ENCODE assay signal across 17 mouse cellular contexts in genomic region chr13:52602752-52603151, GRCm38 (mm10). TPM values are rescaled to one million over a fixed set of nuclear protein-coding genes. Genes with fewer than 3 reads are reported as not detected.
DNase-seq lines count a peak whose midpoint lies in the region; ATAC-seq and TF ChIP-seq lines count a peak whose summit lies in the region.
"Had no signal": no experiment of that assay in that cellular context is flagged by ENCODE, and none has a peak within 500 bp of the region (broad histone marks: within the 10 kb centered on the region; RNA-seq: fewer than 3 reads in every experiment).

No protein-coding gene starts in this region.

- TF ChIP-seq CTCF in kidney, adult 2 months (conservative IDR thresholded peaks at IDR 0.05; ENCODE audit: insufficient read depth, insufficient read length, low read depth, low read length) = no peak
- no peak for TF ChIP-seq CTCF in heart, postnatal 0 days (IDR thresholded peaks at IDR 0.05; ENCODE audit: low read depth)

- no peaks in the 10 kb centered on the region for H3K36me3 ChIP-seq in kidney, adult 2 months (ENCODE audit: control insufficient read depth, insufficient read depth, low read length)
- H3K36me3 ChIP-seq in heart, postnatal 0 days (replicated peaks; ENCODE audit: control insufficient read depth, insufficient read depth, low read length) = no peaks in the 10 kb centered on the region
- H3K36me3 ChIP-seq: embryonic facial prominence, embryonic 10.5 days; forebrain, embryonic 12.5 days; limb, embryonic 13.5 days; liver, embryonic 15.5 days; neural tube, embryonic 15.5 days had no signal

- no peak overlapping the region for H3K4me2 ChIP-seq in heart, postnatal 0 days (ENCODE audit: low read depth, low read length)
- H3K4me2 ChIP-seq: forebrain, embryonic 12.5 days; limb, embryonic 13.5 days; liver, embryonic 15.5 days; neural tube, embryonic 15.5 days had no signal

- H3K9me3 ChIP-seq in heart, postnatal 0 days (replicated peaks; ENCODE audit: control insufficient read depth, low read length) = no peaks in the 10 kb centered on the region; the same call in 1 of the 2 replicates
- H3K9me3 ChIP-seq: forebrain, embryonic 12.5 days; limb, embryonic 13.5 days; liver, embryonic 15.5 days; neural tube, embryonic 15.5 days had no signal

- peak; percentile 36 for ATAC-seq in heart, postnatal 0 days (ENCODE audit: insufficient read depth, low read depth)
- ATAC-seq in megakaryocyte progenitor cell, adult 5-6 weeks (replicated peaks; ENCODE audit: poor library complexity) = peak; percentile 23

- intact Hi-C loops in left cerebral cortex, postnatal 36 days (cut with DNase I) = no loop called here
- intact Hi-C loops in left cerebral cortex, postnatal 10 days (cut with DNase I) = no loop called here

- H3K4me3 ChIP-seq in kidney, adult 2 months (ENCODE audit: insufficient read depth, low read depth, low read length) = no peak overlapping the region
- H3K4me3 ChIP-seq in heart, postnatal 0 days (ENCODE audit: low read depth, low read length) = no peak overlapping the region
- H3K4me3 ChIP-seq: embryonic facial prominence, embryonic 10.5 days; forebrain, embryonic 12.5 days; limb, embryonic 13.5 days; liver, embryonic 15.5 days; neural tube, embryonic 15.5 days had no signal

- no peaks in the 10 kb centered on the region for H3K27me3 ChIP-seq in kidney, adult 2 months (replicated peaks; ENCODE audit: control insufficient read depth, insufficient read depth, low read length)
- H3K27me3 ChIP-seq in heart, postnatal 0 days (ENCODE audit: control insufficient read depth, insufficient read depth, low read length) = no peaks in the 10 kb centered on the region
- H3K27me3 ChIP-seq: forebrain, embryonic 12.5 days; limb, embryonic 13.5 days; liver, embryonic 15.5 days; neural tube, embryonic 15.5 days had no signal

- TF ChIP-seq POLR2A in kidney, adult 2 months (IDR thresholded peaks at IDR 0.05; ENCODE audit: low read depth, low read length) = no peak

- no peak for TF ChIP-seq EP300 in heart, postnatal 0 days (IDR thresholded peaks at IDR 0.05; ENCODE audit: low read depth)

- H3K4me1 ChIP-seq in kidney, adult 2 months (ENCODE audit: control insufficient read depth, insufficient read depth, low read length) = no peaks in the 10 kb centered on the region
- peaks cover 12% of the 10 kb centered on the region for H3K4me1 ChIP-seq in heart, postnatal 0 days (ENCODE audit: control insufficient read depth, insufficient read depth)
- H3K4me1 ChIP-seq: limb, embryonic 13.5 days had no signal

- H3K9ac ChIP-seq in heart, postnatal 0 days (replicated peaks; ENCODE audit: low read depth, low read length) = no peak overlapping the region
- H3K9ac ChIP-seq: forebrain, embryonic 12.5 days; limb, embryonic 13.5 days; liver, embryonic 15.5 days; neural tube, embryonic 15.5 days had no signal

- no peak overlapping the region for H3K27ac ChIP-seq in kidney, adult 2 months (ENCODE audit: insufficient read depth, low read depth, low read length)
- peak overlapping the region; percentile 37; the same call in 1 of the 2 replicates for H3K27ac ChIP-seq in heart, postnatal 0 days (ENCODE audit: low read depth)
- H3K27ac ChIP-seq: embryonic facial prominence, embryonic 10.5 days; forebrain, embryonic 12.5 days; limb, embryonic 13.5 days; liver, embryonic 15.5 days; neural tube, embryonic 15.5 days had no signal

- 47% methylated on average over 4 of the region's 4 CpGs for WGBS in kidney, adult 2 months
- 25% methylated on average over 4 of the region's 4 CpGs for WGBS in heart, postnatal 0 days

- peak; percentile 8 for DNase-seq in embryo, embryonic 10 days (ENCODE audit: low spot score)
- no peak for DNase-seq in embryo, embryonic 11 days
- DNase-seq in kidney, adult 2 months = peak; percentile 23
- no peak for DNase-seq in kidney, postnatal 36 days
- DNase-seq in heart, postnatal 0 days (ENCODE audit: low spot score) = peak; percentile 33
- no peak for DNase-seq in left cerebral cortex, postnatal 36 days (ENCODE audit: low spot score in 2 of 2)
- DNase-seq in left cerebral cortex, postnatal 10 days (ENCODE audit: extremely low spot score in 1 of 2, low spot score in 2 of 2) = no peak
- DNase-seq: cerebellum, adult 18-20 months; cerebellum, postnatal 36 days; right cerebral cortex, postnatal 25 days; thymus, adult 2 months had no signal

RNA-seq across cellular contexts. Expression of gene Syk, which starts 19.8 kb away (rescaled TPM):
- polyA plus RNA-seq in kidney, adult 2 months (2012; rRNA removed) = 1.9 and 4.7 TPM in 2 replicates
- 18.3 and 20.7 TPM in 2 replicates for total RNA-seq in heart, postnatal 0 days (2014; rRNA removed; ENCODE audit: low replicate concordance)
- polyA plus RNA-seq in heart, postnatal 0 days (2015; fragmentation: Nextera tagmentation; extraction: Ambion mirVana) = 5.7 and 6.1 TPM in 2 replicates
- total RNA-seq in megakaryocyte progenitor cell, adult 5-6 weeks (2015) = 38.9 and 40.1 TPM in 2 replicates
- 67.4 and 70.2 TPM in 2 replicates for total RNA-seq in megakaryocyte progenitor cell, adult 5-6 weeks (2017)
- 1 to 10 TPM; 3.5 to 3.6 TPM for total RNA-seq in left cerebral cortex, postnatal 36 days (2021)
- 1 to 10 TPM; 4.8 to 4.9 TPM for total RNA-seq in left cerebral cortex, postnatal 10 days (2021)

Comparison
In these comparisons a context has a peak if more than half of its experiments do, and no peak if none do; other contexts are left out.
1. DNase-seq: peak in embryo, embryonic 10 days (single experiment), kidney, adult 2 months (single experiment) and heart, postnatal 0 days (single experiment); none in embryo, embryonic 11 days (single experiment), kidney, postnatal 36 days (0 of 2), left cerebral cortex, postnatal 36 days (0 of 2) and left cerebral cortex, postnatal 10 days (0 of 2).